Mouse (Mus musculus) heart, embryonic 16.5 days (tissue): Measurements from ENCODE around the gene Ankrd17. TPM values are rescaled to one million over a fixed set of nuclear protein-coding genes. Genes with fewer than 3 reads are reported as not detected.

ENCODE experiments used
- ATAC-seq: fragments of 200-750 bp; cut with Nextera tagmentation; replicated peaks from 2 replicates; pipeline ENCODE4 v1.8.0; 2017; ENCODE audit warnings: moderate number of reproducible peaks; ENCODE audit not compliant: insufficient read depth, low FRiP score; ENCODE audit errors: extremely low read depth
- H3K27ac ChIP-seq: fragments of 300-500 bp; sonication (generic); 2 replicates; pipeline ENCODE4 v1.5.1; 2014; ENCODE audit warnings: mild to moderate bottlenecking, low read length, control low read depth, moderate library complexity
- H3K27me3 ChIP-seq: fragments of 300-500 bp; sonication (generic); 2 replicates; pipeline ENCODE4 v1.6.1; 2014; ENCODE audit warnings: low read length, mixed read lengths; ENCODE audit not compliant: control insufficient read depth, insufficient read depth
- H3K36me3 ChIP-seq: fragments of 300-500 bp; sonication (generic); 2 replicates; pipeline ENCODE4 v1.6.1; 2014; ENCODE audit not compliant: control insufficient read depth, insufficient read depth
- H3K4me1 ChIP-seq: fragments of 300-500 bp; sonication (generic); 2 replicates; pipeline ENCODE4 v1.6.1; 2014; ENCODE audit warnings: low read length, mixed read lengths; ENCODE audit not compliant: control insufficient read depth, insufficient read depth
- H3K4me2 ChIP-seq: fragments of 300-500 bp; sonication (generic); 2 replicates; pipeline ENCODE4 v1.6.1; 2014; ENCODE audit warnings: low read depth, mild to moderate bottlenecking, control low read depth, low read length
- H3K4me3 ChIP-seq: fragments of 300-500 bp; sonication (generic); 2 replicates; pipeline ENCODE4 v1.5.1; 2014; ENCODE audit warnings: mild to moderate bottlenecking, control low read depth, low read length
- H3K9ac ChIP-seq: fragments of 300-500 bp; sonication (generic); 2 replicates; pipeline ENCODE4 v1.6.1; 2014; ENCODE audit warnings: low read length, control low read depth
- H3K9me3 ChIP-seq: fragments of 300-500 bp; sonication (generic); replicated peaks from 2 replicates; pipeline ENCODE4 v1.6.1; 2016; ENCODE audit warnings: low read length; ENCODE audit not compliant: control insufficient read depth
- WGBS: fragments of 180-500 bp; shearing (Covaris S2); extraction: QIAGEN DNeasy Blood & Tissue Kit; methylation state at CpG from one replicate; pipeline ENCODE4 v1.1.7; 2014; 5-methylcytosine and 5-hydroxymethylcytosine counted together
- polyA plus RNA-seq: library from polyadenylated mRNA; unstranded; fragments of >200 nt; fragmentation: Nextera tagmentation; extraction: Ambion mirVana; gene quantifications from 2 replicates; pipeline ENCODE4 v1.2.1, GENCODE M21; 2015

Gene Ankrd17
- polyA plus RNA-seq, 1 experiment from 2014 or later, result 15.7 TPM

DNA sequence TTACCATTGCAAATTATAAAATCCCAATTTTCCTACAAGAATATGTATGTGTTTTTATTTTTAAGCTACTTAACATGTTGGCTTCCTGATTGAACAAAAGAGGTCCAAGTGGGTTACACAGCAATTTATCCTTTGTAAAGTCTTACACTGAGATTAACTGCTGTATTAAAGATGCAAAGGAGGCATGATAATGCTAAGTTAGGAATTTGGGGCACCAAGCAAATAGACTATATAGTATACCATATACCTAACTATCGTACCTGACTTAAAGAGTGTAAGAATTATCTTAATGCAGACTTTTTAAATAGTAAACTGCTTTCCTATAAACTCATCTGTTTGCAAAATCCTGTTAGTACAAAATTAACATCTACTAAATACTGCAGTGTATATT, 26.4 kb downstream of the Ankrd17 start:
- no peak overlapping the region for H3K9ac ChIP-seq
- peak overlapping the region; percentile 63 for H3K4me2 ChIP-seq
- H3K27ac ChIP-seq, result no peak overlapping the region; the same call in 1 of the 2 replicates
- no peaks in the 10 kb centered on the region for H3K27me3 ChIP-seq
- no peaks in the 10 kb centered on the region for H3K9me3 ChIP-seq
- no peak for ATAC-seq
- H3K4me1 ChIP-seq, result peaks cover 16% of the 10 kb centered on the region
- no peaks in the 10 kb centered on the region for H3K36me3 ChIP-seq
- H3K4me3 ChIP-seq, result no peak overlapping the region; the same call in 1 of the 2 replicates
- WGBS, result 89% methylated on average over 1 of the region's 1 CpGs

DNA sequence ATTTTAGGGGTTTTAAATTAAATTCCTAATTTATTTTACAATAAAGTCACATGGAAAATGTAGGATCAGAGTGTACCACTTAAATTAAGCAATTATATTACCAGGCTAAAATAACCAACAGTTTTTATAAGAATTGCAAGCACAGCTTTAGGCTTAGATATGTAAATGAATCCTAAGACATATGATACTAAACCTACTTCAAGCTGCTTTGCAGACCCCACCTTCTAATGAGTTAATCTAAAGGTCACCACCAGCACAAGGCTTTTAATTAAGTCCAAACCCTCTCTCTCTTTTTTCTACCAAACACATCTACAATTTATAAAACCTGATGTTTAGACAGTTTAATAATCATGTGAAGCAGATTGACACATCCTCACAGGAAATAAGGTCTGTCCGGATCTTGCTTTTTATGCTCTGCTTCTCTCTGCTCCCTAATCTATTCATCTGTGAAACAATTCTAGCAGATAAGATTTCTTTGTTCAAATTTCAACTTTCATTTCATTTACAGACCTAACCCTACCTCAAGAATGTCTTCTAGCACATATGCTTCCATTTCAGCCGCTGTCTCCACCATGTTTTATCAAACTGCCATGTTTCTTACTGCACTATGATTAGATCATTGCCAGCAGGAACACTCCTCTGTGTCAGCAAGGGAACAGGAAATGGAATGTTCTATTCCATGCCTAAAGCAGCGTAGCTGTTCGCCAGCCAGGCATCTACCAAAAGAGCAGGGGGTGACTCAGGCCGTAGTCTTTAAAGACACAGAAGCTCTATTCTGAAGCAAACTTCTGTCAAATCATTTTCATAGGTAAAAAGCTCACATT, 27.0 kb downstream of the Ankrd17 start:
- Histone ChIP-seq H3K27ac (peak overlapping the region; percentile 67), H3K36me3 (no peaks in the 10 kb centered on the region), H3K27me3 (no peaks in the 10 kb centered on the region), H3K4me3 (peak overlapping the region; percentile 46), H3K9ac (peak overlapping the region; percentile 29), H3K4me1 (peaks cover 16% of the 10 kb centered on the region), H3K4me2 (peak overlapping the region; percentile 63), H3K9me3 (no peaks in the 10 kb centered on the region)
- WGBS, result 18% methylated on average over 5 of the region's 5 CpGs
- peak; percentile 96; the same call in 1 of the 2 replicates for ATAC-seq

DNA sequence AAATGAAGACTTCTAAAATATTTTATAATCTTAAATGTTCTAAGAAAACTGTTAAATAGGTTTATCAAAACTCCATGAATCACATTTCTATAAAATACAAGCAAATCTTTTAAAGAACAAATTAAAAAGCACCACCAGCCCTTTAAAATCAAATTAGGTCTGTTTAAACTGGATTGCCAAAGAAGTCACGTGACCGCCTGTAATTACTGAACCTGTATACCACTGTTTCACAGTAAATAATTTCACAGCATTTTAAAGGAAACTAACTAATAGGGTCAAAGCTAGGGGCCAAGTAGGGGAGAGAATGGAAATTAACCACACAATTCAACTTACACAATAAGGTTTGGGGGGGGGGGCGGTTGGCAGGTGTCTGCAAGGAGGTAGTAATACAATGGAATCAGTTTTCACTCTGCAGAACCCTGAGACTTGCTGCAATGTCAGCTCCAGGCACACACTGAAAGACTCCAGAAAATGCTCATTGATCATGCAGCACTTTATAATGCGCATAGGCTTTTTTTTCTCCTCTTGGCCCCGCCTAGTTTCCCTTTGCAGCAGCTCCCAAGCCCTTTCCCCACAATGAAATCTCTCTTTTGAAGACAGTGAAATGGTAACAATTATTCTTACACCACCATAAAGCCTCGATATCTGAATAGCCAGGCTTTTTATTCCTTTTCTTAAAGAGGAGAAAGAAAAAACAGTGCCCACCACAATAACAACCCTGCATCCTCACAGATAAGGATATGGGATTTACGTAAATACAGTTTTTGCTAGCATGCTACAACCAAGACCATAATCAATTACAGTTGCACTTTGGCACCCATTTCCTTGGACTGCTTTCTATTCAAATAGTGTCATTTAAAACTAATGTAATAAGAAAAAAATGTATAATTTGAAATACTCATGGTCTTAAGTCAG, 27.9 kb downstream of the Ankrd17 start:
- H3K4me3 ChIP-seq, result no peak overlapping the region
- no peaks in the 10 kb centered on the region for H3K36me3 ChIP-seq
- H3K9ac ChIP-seq, result no peak overlapping the region
- H3K27me3 ChIP-seq, result no peaks in the 10 kb centered on the region
- 80% methylated on average over 7 of the region's 7 CpGs for WGBS
- H3K27ac ChIP-seq, result no peak overlapping the region
- no peak overlapping the region for H3K4me2 ChIP-seq
- ATAC-seq, result no peak
- H3K4me1 ChIP-seq, result peaks cover 16% of the 10 kb centered on the region
- H3K9me3 ChIP-seq, result no peaks in the 10 kb centered on the region

DNA sequence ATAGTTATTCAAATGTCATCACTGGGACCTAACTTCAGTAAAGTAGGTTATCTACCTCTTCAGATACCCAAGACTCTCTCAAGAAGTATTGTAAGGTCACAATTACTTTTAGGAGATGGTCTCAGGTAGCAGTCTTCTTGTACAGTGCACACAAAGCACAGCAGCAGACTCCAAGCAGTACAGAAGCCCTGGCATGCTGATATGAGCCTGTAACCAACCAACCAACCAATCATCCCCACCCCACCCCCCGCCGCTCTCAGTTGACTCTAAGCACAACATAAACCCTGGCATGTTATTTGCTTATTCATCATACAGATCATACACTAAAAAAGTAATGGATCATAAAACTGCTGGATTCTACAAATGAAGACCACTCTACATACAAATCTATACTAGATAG, 33.9 kb downstream of the Ankrd17 start:
- Histone ChIP-seq H3K4me3 (no peak overlapping the region), H3K9me3 (no peaks in the 10 kb centered on the region), H3K27ac (no peak overlapping the region), H3K9ac (no peak overlapping the region), H3K4me1 (peaks cover 15% of the 10 kb centered on the region), H3K27me3 (no peaks in the 10 kb centered on the region), H3K36me3 (no peaks in the 10 kb centered on the region), H3K4me2 (no peak overlapping the region)
- no peak for ATAC-seq
- WGBS, result 80% methylated on average over 2 of the region's 2 CpGs

DNA sequence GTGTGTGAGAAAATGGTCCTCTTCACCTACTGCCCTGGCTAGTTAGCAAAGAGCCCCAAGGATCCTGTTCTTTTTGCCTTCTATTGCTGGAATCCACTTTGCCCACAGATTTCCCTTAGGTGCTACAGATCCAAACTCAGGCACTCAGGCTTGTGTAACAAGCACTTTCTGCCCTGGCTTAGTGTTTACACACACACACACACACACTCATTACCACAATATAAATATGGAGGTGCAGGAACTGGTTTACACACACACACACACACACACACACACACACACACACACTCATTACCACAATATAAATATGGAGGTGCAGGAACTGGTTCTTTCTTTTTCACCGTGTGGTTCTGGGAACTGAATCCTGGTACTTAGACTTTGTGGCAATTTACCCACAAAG, 35.3 kb downstream of the Ankrd17 start:
- no peak overlapping the region for H3K4me3 ChIP-seq
- no peaks in the 10 kb centered on the region for H3K27me3 ChIP-seq
- WGBS, result 71% methylated on average over 1 of the region's 1 CpGs
- no peak overlapping the region for H3K9ac ChIP-seq
- ATAC-seq, result no peak
- H3K4me1 ChIP-seq, result peaks cover 15% of the 10 kb centered on the region
- H3K36me3 ChIP-seq, result no peaks in the 10 kb centered on the region
- no peak overlapping the region for H3K4me2 ChIP-seq
- H3K9me3 ChIP-seq, result no peaks in the 10 kb centered on the region
- no peak overlapping the region for H3K27ac ChIP-seq

DNA sequence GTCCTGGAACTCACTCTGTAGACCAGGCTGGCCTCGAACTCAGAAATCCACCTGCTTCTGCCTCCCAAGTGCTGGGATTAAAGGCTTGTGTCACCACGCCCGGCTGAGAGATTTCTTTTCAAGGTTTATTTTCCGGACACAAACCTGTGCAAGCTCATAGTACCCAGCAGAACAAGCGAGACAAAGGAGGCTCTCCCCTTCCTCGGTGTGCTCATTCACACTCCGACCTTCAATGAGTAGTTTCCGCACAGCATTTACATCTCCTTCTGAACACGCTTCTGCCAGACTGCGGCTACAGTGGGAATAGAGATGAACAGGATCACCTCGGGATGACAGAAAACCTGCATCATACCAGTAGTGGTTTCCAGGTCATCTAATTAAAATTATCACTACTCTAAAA, 68.0 kb downstream of the Ankrd17 start:
- H3K4me1 ChIP-seq, result no peaks in the 10 kb centered on the region
- H3K36me3 ChIP-seq, result peaks cover 31% of the 10 kb centered on the region
- no peak overlapping the region for H3K9ac ChIP-seq
- H3K9me3 ChIP-seq, result no peaks in the 10 kb centered on the region
- no peak overlapping the region for H3K27ac ChIP-seq
- WGBS, result 92% methylated on average over 11 of the region's 11 CpGs
- ATAC-seq, result no peak
- H3K27me3 ChIP-seq, result no peaks in the 10 kb centered on the region
- H3K4me2 ChIP-seq, result no peak overlapping the region
- H3K4me3 ChIP-seq, result no peak overlapping the region

DNA sequence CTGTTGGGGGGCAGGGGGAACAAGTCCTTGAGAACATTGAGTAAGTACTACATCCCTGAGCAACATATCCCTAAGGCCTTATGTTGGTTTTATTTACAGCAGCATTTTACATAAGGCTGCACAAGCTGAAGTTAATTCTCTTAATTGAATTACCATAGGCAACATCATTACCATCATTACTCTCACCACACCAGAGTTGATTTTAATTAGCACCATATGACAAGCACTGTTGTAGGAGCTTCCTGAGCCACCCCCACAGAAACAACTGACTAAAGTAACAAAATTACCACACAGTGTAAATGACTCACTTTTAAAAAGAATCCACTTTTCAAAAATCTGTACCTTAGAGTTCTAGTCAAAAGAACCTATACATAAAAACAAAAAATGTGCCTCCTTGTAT, 76.5 kb downstream of the Ankrd17 start:
- no peak for ATAC-seq
- H3K4me1 ChIP-seq, result no peaks in the 10 kb centered on the region
- H3K4me3 ChIP-seq, result no peak overlapping the region
- no peaks in the 10 kb centered on the region for H3K27me3 ChIP-seq
- no peak overlapping the region for H3K4me2 ChIP-seq
- no peak overlapping the region for H3K9ac ChIP-seq
- H3K9me3 ChIP-seq, result no peaks in the 10 kb centered on the region
- peaks cover 51% of the 10 kb centered on the region for H3K36me3 ChIP-seq
- no peak overlapping the region for H3K27ac ChIP-seq

DNA sequence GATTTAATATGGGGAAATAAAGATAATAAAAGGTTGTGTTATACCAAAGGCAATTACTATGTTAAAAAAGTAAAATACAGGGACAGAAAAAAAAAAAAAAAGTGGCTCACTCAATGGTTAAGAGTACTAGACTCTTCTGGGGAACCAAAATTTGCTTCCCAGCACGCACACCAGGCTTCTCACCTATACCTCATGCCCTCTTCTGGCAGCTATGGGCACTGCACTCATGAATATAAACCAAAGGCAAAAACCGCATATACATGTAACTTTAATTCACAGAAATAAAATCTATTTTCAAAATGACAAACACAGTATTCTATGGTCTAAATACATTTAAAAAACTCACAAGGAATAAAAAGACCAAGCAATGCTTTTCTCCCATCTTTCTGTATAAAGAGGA, 79.8 kb downstream of the Ankrd17 start:
- no peak overlapping the region for H3K4me2 ChIP-seq
- 69% methylated on average over 2 of the region's 2 CpGs for WGBS
- no peak for ATAC-seq
- H3K9ac ChIP-seq, result no peak overlapping the region
- no peak overlapping the region for H3K4me3 ChIP-seq
- no peak overlapping the region for H3K27ac ChIP-seq
- H3K4me1 ChIP-seq, result no peaks in the 10 kb centered on the region
- H3K27me3 ChIP-seq, result no peaks in the 10 kb centered on the region
- peaks cover 54% of the 10 kb centered on the region for H3K36me3 ChIP-seq
- H3K9me3 ChIP-seq, result no peaks in the 10 kb centered on the region

DNA sequence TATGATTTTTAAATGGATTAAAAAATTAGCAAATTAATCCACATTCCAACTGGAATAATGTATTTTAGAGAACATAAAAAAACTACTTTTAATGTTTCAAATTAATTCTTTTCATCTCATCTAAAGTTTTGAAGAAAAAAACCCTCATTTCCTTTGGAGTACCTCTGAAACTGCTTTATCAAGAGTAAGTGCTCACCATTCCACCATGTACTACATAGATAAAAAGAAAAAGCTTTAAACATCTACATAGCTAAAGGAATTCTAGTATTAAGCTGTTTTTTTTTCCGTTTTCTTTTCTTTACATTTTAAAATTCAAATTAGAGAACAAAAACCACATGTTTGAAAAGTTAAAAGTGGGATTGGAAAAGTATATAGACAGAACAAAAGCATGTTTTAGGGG, 86.3 kb downstream of the Ankrd17 start:
- Histone ChIP-seq H3K36me3 (peaks cover 27% of the 10 kb centered on the region), H3K4me3 (no peak overlapping the region), H3K9ac (no peak overlapping the region), H3K27ac (no peak overlapping the region), H3K4me2 (no peak overlapping the region), H3K4me1 (no peaks in the 10 kb centered on the region), H3K9me3 (no peaks in the 10 kb centered on the region), H3K27me3 (no peaks in the 10 kb centered on the region)
- no peak for ATAC-seq
- 87% methylated on average over 1 of the region's 1 CpGs for WGBS
